Mouse (Mus musculus) testis, adult 2 months (tissue): ENCODE data around the gene Snrk. TPM values are rescaled to one million over a fixed set of nuclear protein-coding genes. Genes with fewer than 3 reads are reported as not detected.

Experiments
- H3K27ac ChIP-seq: fragments of 200-500 bp; 2 replicates; pipeline ENCODE4 v1.5.1; 2012; ENCODE audit warnings: low read depth, low read length; ENCODE audit not compliant: control insufficient read depth, insufficient read depth
- H3K27me3 ChIP-seq: fragments of 200-500 bp; 2 replicates; pipeline ENCODE4 v1.6.1; 2012; ENCODE audit warnings: mild to moderate bottlenecking, low read length, moderate library complexity; ENCODE audit not compliant: control insufficient read depth, insufficient read depth
- H3K36me3 ChIP-seq: fragments of 200-500 bp; 2 replicates; pipeline ENCODE4 v1.6.1; 2012; ENCODE audit warnings: mild to moderate bottlenecking, low read length; ENCODE audit not compliant: control insufficient read depth, insufficient read depth
- H3K4me1 ChIP-seq: fragments of 200-500 bp; 2 replicates; pipeline ENCODE4 v1.6.1; 2012; ENCODE audit warnings: low read length; ENCODE audit not compliant: control insufficient read depth, insufficient read depth
- H3K4me3 ChIP-seq: fragments of 200-500 bp; 2 replicates; pipeline ENCODE4 v1.5.1; 2012; ENCODE audit warnings: low read depth, mild to moderate bottlenecking, low read length, moderate library complexity, mixed read lengths; ENCODE audit not compliant: control insufficient read depth
- CTCF ChIP-seq: fragments of 200-500 bp; IDR thresholded peaks from 2 replicates; pipeline ENCODE4 v1.5.1; 2012; ENCODE audit warnings: low read depth, mild to moderate bottlenecking, inconsistent platforms, low read length, moderate library complexity; ENCODE audit not compliant: control insufficient read depth, insufficient read depth, insufficient replicate concordance
- POLR2A ChIP-seq: fragments of 200-500 bp; IDR thresholded peaks from 2 replicates; pipeline ENCODE4 v1.6.1; 2012; ENCODE audit warnings: low read depth, mild to moderate bottlenecking, inconsistent platforms, low read length, moderate library complexity; ENCODE audit not compliant: control insufficient read depth
- polyA plus RNA-seq: library from polyadenylated mRNA; depleted of rRNA; stranded (reverse); fragments of >200 nt; gene quantifications from 2 replicates; pipeline ENCODE4 v1.2.3, GENCODE M21; 2012

Gene Snrk
- polyA plus RNA-seq, 1 experiment, result 18.7 TPM

GRCm38 (mm10) chr9:122185061-122185460, 68.0 kb downstream of the Snrk start:
- H3K27ac ChIP-seq, result no peak overlapping the region
- H3K4me3 ChIP-seq, result no peak overlapping the region
- no peaks in the 10 kb centered on the region for H3K27me3 ChIP-seq
- TF ChIP-seq CTCF, result peak; percentile 53; the same call in 1 of the 2 replicates
- no peak for TF ChIP-seq POLR2A
- H3K4me1 ChIP-seq, result no peaks in the 10 kb centered on the region
- H3K36me3 ChIP-seq, result no peaks in the 10 kb centered on the region

GRCm38 (mm10) chr9:122185953-122186352, 68.9 kb downstream of the Snrk start:
- Histone ChIP-seq H3K36me3 (no peaks in the 10 kb centered on the region), H3K4me3 (no peak overlapping the region), H3K27me3 (no peaks in the 10 kb centered on the region), H3K27ac (no peak overlapping the region), H3K4me1 (no peaks in the 10 kb centered on the region)
- no peak for TF ChIP-seq CTCF
- TF ChIP-seq POLR2A, result no peak

GRCm38 (mm10) chr9:122186643-122187226, 69.7 kb downstream of the Snrk start:
- Histone ChIP-seq H3K27ac (no peak overlapping the region), H3K4me3 (no peak overlapping the region), H3K27me3 (no peaks in the 10 kb centered on the region), H3K36me3 (no peaks in the 10 kb centered on the region), H3K4me1 (no peaks in the 10 kb centered on the region)
- TF ChIP-seq CTCF, result no peak
- TF ChIP-seq POLR2A, result no peak

- Histone ChIP-seq H3K27ac (no peak overlapping the region), H3K36me3 (no peaks in the 10 kb centered on the region), H3K4me1 (no peaks in the 10 kb centered on the region), H3K4me3 (no peak overlapping the region), H3K27me3 (no peaks in the 10 kb centered on the region)
- TF ChIP-seq CTCF (no peak), POLR2A (no peak)
These were observed 70.4 kb downstream of the Snrk start for GRCm38 (mm10) chr9:122187451-122187921.

GRCm38 (mm10) chr9:122188724-122189123, 71.7 kb downstream of the Snrk start:
- TF ChIP-seq CTCF (no peak), POLR2A (no peak)
- Histone ChIP-seq H3K4me3 (no peak overlapping the region), H3K36me3 (no peaks in the 10 kb centered on the region), H3K4me1 (no peaks in the 10 kb centered on the region), H3K27ac (no peak overlapping the region), H3K27me3 (no peaks in the 10 kb centered on the region)

GRCm38 (mm10) chr9:122193361-122193760, 76.3 kb downstream of the Snrk start:
- TF ChIP-seq CTCF (no peak), POLR2A (no peak)
- Histone ChIP-seq H3K27me3 (no peaks in the 10 kb centered on the region), H3K4me1 (no peaks in the 10 kb centered on the region), H3K36me3 (no peaks in the 10 kb centered on the region), H3K4me3 (no peak overlapping the region), H3K27ac (no peak overlapping the region)

GRCm38 (mm10) chr9:122193823-122194222, 76.8 kb downstream of the Snrk start:
- no peaks in the 10 kb centered on the region for H3K36me3 ChIP-seq
- no peak overlapping the region for H3K27ac ChIP-seq
- H3K27me3 ChIP-seq, result no peaks in the 10 kb centered on the region
- H3K4me3 ChIP-seq, result no peak overlapping the region
- no peaks in the 10 kb centered on the region for H3K4me1 ChIP-seq
- no peak for TF ChIP-seq CTCF
- no peak for TF ChIP-seq POLR2A
